Mouse (Mus musculus): ENCODE results near the gene Ubqln1. TPM values are rescaled to one million over a fixed set of nuclear protein-coding genes. Genes with fewer than 3 reads are reported as not detected.

The Ubqln1 gene
- polyA plus RNA-seq, 1 experiment, result 75.4 TPM

DNA sequence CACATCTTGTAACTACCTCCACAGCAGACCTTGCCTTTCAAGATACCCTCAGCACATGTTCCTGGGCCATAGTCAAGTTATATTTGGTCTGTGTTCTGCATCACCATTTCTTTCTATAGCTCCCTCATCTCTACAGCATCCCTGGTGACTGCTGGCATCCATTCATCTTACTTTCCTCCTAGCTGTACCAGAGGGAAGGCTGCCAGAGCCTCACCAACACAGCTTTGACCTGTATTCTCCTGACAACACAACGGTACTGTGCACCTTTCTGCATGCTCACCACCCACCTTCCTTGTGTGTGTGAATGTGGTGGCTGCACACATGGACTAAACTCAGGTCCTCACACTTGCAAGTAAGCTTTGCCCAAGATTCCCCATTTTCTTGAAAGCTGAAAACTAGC is 12.6 kb downstream of the Ubqln1 start:
- no peak overlapping the region for H3K27ac ChIP-seq (ENCODE audit: insufficient read depth, low read length)
- WGBS, result 83% methylated on average over 1 of the region's 1 CpGs
- no peak for DNase-seq (ENCODE audit: low read depth in 1 of 2, low spot score in 2 of 2)
- H3K36me3 ChIP-seq (ENCODE audit: control insufficient read depth, insufficient read depth, low read length), result no peaks in the 10 kb centered on the region; the same call in 1 of the 2 replicates
- TF ChIP-seq CTCF (IDR thresholded peaks at IDR 0.05; ENCODE audit: extremely low read depth, insufficient read depth, insufficient read length, insufficient replicate concordance), result no peak
- no peak for TF ChIP-seq POLR2A (IDR thresholded peaks at IDR 0.05; ENCODE audit: low read depth, low read length)
- no peak overlapping the region for H3K4me3 ChIP-seq (ENCODE audit: extremely low read depth, insufficient read depth, insufficient read length)
- no peaks in the 10 kb centered on the region for H3K27me3 ChIP-seq (ENCODE audit: control insufficient read depth, insufficient read depth, low read length)
- H3K4me1 ChIP-seq (ENCODE audit: control insufficient read depth, insufficient read depth, insufficient read length), result peaks cover 9% of the 10 kb centered on the region; the same call in 1 of the 2 replicates

DNA sequence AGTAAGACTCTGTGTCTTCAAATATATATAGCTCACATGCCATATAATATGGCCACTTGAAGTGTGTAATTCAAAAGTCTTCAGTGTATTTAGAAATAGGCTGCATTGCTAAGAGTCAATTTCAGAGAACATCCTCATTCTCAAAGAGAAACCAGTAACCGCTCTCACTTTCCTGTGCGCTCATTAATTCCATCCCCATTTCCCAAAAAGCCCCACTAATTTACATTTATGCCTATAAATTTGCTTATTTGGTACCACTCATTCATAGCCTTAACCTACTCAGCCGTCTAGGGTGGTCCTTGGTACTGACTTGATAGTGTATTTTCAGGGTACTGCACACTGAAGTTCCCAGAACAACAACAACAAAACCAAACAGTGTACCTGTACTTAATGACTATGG is 13.5 kb downstream of the Ubqln1 start:
- TF ChIP-seq CTCF (IDR thresholded peaks at IDR 0.05; ENCODE audit: extremely low read depth, insufficient read depth, insufficient read length, insufficient replicate concordance), result no peak
- no peak for TF ChIP-seq POLR2A (IDR thresholded peaks at IDR 0.05; ENCODE audit: low read depth, low read length)
- WGBS, result 77% methylated on average over 3 of the region's 3 CpGs
- Histone ChIP-seq H3K4me3 (ENCODE audit: extremely low read depth, insufficient read depth, insufficient read length) (no peak overlapping the region), H3K27me3 (ENCODE audit: control insufficient read depth, insufficient read depth, low read length) (no peaks in the 10 kb centered on the region), H3K27ac (ENCODE audit: insufficient read depth, low read length) (no peak overlapping the region), H3K4me1 (ENCODE audit: control insufficient read depth, insufficient read depth, insufficient read length) (peaks cover 14% of the 10 kb centered on the region; the same call in 1 of the 2 replicates), H3K36me3 (ENCODE audit: control insufficient read depth, insufficient read depth, low read length) (no peaks in the 10 kb centered on the region; the same call in 1 of the 2 replicates)
- DNase-seq (ENCODE audit: low read depth in 1 of 2, low spot score in 2 of 2), result no peak

DNA sequence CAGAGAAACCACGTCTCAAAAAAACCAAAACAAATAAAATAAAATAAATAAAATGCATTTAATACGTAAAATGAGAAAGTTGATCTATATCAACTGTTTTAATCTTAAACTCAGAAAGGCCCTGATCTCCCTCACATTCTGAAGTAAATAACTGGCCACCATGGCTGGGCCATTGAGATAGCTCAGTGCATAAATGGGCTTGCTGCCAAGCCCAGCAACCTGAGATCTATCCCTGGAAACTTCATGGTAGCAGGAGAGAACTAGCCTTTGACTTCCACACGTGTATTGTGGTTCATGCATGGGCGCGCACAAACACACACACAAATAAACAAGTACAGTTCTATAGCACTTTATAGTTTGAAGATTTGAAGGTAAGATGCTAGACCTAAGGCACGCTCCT is 14.1 kb downstream of the Ubqln1 start:
- 0 out of 2 replicates have a peak, but pooled peaks cover 1% of the 10 kb centered on the region for H3K36me3 ChIP-seq (ENCODE audit: control insufficient read depth, insufficient read depth, low read length)
- no peak overlapping the region for H3K27ac ChIP-seq (ENCODE audit: insufficient read depth, low read length)
- WGBS, result 86% methylated on average over 6 of the region's 6 CpGs
- no peak for DNase-seq (ENCODE audit: low read depth in 1 of 2, low spot score in 2 of 2)
- no peaks in the 10 kb centered on the region for H3K27me3 ChIP-seq (ENCODE audit: control insufficient read depth, insufficient read depth, low read length)
- TF ChIP-seq CTCF (IDR thresholded peaks at IDR 0.05; ENCODE audit: extremely low read depth, insufficient read depth, insufficient read length, insufficient replicate concordance) (no peak), POLR2A (IDR thresholded peaks at IDR 0.05; ENCODE audit: low read depth, low read length) (no peak)
- no peak overlapping the region for H3K4me3 ChIP-seq (ENCODE audit: extremely low read depth, insufficient read depth, insufficient read length)
- H3K4me1 ChIP-seq (ENCODE audit: control insufficient read depth, insufficient read depth, insufficient read length), result peaks cover 14% of the 10 kb centered on the region; the same call in 1 of the 2 replicates

DNA sequence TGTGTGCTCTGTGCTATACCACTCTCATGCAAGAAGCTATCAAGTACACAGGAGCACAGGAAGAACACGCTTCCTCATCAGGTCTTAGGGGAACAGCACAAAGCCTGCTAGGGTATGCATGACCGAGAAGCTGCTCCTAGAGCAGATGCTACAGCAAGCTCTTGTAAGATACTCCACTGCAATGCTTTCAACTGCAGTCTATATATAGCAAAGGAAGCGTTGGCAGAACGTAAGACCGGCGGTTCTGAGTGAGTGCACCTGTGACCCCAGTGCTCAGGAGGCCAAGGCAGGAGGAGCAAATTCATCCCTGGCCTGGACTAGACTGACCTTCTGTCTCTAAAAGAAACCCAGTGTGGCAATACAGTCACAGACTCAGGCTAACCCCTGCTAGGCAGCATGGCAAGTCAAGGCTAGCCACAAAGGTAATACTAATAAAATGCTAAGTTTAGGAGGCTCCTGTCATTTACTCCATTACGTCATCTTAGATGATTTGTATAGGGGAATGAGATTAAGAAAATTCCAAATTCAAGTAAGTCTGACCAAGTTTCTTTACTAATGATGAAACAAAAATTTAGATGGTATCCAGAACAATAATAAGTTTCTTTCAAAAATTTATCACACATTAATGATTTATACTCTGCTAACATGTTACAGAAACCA is 17.3 kb downstream of the Ubqln1 start:
- H3K27me3 ChIP-seq (ENCODE audit: control insufficient read depth, insufficient read depth, low read length), result no peaks in the 10 kb centered on the region
- H3K36me3 ChIP-seq (ENCODE audit: control insufficient read depth, insufficient read depth, low read length), result peaks cover 16% of the 10 kb centered on the region
- H3K27ac ChIP-seq (ENCODE audit: insufficient read depth, low read length), result no peak overlapping the region
- 41% methylated on average over 7 of the region's 7 CpGs for WGBS
- DNase-seq (ENCODE audit: low read depth in 1 of 2, low spot score in 2 of 2), result peak; percentile 19 to 27
- no peak overlapping the region for H3K4me3 ChIP-seq (ENCODE audit: extremely low read depth, insufficient read depth, insufficient read length)
- no peak for TF ChIP-seq POLR2A (IDR thresholded peaks at IDR 0.05; ENCODE audit: low read depth, low read length)
- TF ChIP-seq CTCF (IDR thresholded peaks at IDR 0.05; ENCODE audit: extremely low read depth, insufficient read depth, insufficient read length, insufficient replicate concordance), result no peak
- peaks cover 10% of the 10 kb centered on the region; the same call in 1 of the 2 replicates for H3K4me1 ChIP-seq (ENCODE audit: control insufficient read depth, insufficient read depth, insufficient read length)

DNA sequence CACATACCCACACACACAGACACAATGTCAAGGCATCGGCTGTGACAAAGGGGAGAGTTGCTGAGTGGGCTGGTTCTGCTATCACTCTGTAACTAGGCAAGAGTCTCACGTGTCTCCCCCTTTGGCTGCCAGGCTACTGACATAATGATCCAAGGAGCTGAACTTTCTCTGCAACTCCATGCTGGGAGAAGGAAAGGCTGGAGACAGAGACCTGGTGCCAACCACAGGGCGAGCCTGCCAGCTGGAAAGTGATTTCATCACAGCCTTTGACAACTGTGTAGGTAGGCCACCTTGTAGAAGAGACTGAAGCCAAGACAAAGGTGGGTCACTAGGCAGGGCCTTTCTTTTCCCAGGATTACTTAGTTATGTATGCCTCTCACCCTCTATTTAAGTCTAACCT is 18.2 kb downstream of the Ubqln1 start:
- peaks cover 19% of the 10 kb centered on the region for H3K36me3 ChIP-seq (ENCODE audit: control insufficient read depth, insufficient read depth, low read length)
- H3K27ac ChIP-seq (ENCODE audit: insufficient read depth, low read length), result peak overlapping the region; percentile 5; the same call in 1 of the 2 replicates
- no peak for DNase-seq (ENCODE audit: low read depth in 1 of 2, low spot score in 2 of 2)
- peaks cover 10% of the 10 kb centered on the region; the same call in 1 of the 2 replicates for H3K4me1 ChIP-seq (ENCODE audit: control insufficient read depth, insufficient read depth, insufficient read length)
- no peaks in the 10 kb centered on the region for H3K27me3 ChIP-seq (ENCODE audit: control insufficient read depth, insufficient read depth, low read length)
- WGBS, result 89% methylated on average over 3 of the region's 3 CpGs
- TF ChIP-seq CTCF (IDR thresholded peaks at IDR 0.05; ENCODE audit: extremely low read depth, insufficient read depth, insufficient read length, insufficient replicate concordance), result no peak
- TF ChIP-seq POLR2A (IDR thresholded peaks at IDR 0.05; ENCODE audit: low read depth, low read length), result no peak
- no peak overlapping the region for H3K4me3 ChIP-seq (ENCODE audit: extremely low read depth, insufficient read depth, insufficient read length)

DNA sequence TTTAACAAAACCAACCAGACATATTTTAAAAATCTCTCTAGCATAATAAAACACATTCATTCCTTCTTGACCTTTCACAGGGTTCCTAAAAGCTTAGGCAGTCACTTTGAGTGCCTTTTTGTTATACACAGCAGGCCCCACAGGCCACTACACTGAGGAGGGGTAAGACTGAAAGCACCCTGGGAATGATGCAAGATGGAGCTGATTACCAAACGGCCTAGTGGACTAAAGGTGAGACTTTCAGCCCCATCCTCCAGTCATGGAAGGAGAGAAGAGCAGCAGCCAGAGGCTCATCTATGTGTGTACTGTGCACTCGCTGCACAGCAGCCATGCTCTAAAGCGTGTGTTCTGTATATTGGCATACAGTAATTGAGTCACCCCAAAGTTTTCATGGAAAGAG is 20.5 kb downstream of the Ubqln1 start:
- DNase-seq (ENCODE audit: low read depth in 1 of 2, low spot score in 2 of 2), result no peak
- Histone ChIP-seq H3K36me3 (ENCODE audit: control insufficient read depth, insufficient read depth, low read length) (peaks cover 38% of the 10 kb centered on the region), H3K4me1 (ENCODE audit: control insufficient read depth, insufficient read depth, insufficient read length) (peaks cover 10% of the 10 kb centered on the region; the same call in 1 of the 2 replicates), H3K27ac (ENCODE audit: insufficient read depth, low read length) (no peak overlapping the region), H3K27me3 (ENCODE audit: control insufficient read depth, insufficient read depth, low read length) (no peaks in the 10 kb centered on the region), H3K4me3 (ENCODE audit: extremely low read depth, insufficient read depth, insufficient read length) (no peak overlapping the region)
- no peak for TF ChIP-seq POLR2A (IDR thresholded peaks at IDR 0.05; ENCODE audit: low read depth, low read length)
- TF ChIP-seq CTCF (IDR thresholded peaks at IDR 0.05; ENCODE audit: extremely low read depth, insufficient read depth, insufficient read length, insufficient replicate concordance), result no peak
- 96% methylated on average over 3 of the region's 3 CpGs for WGBS

DNA sequence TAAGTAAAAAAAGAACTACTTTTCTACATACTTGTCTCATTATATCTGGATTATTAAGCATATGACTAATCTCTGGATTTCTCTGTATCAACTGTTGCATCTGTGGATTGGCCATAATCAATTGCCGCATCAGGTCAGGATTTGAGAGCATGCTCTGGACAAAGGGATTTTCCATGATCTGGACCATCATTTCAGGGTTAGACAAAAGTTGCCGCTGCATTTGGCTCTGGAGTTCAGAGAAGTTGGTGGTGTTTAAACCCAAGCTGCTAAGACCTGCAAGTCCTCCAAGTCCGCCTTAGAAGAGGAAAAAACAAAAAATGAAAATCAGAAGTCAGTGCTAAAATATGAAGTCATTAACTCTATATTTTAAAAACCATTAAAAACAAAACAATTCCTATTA is 22.2 kb downstream of the Ubqln1 start:
- no peak for DNase-seq (ENCODE audit: low read depth in 1 of 2, low spot score in 2 of 2)
- Histone ChIP-seq H3K36me3 (ENCODE audit: control insufficient read depth, insufficient read depth, low read length) (peaks cover 38% of the 10 kb centered on the region), H3K4me1 (ENCODE audit: control insufficient read depth, insufficient read depth, insufficient read length) (peaks cover 6% of the 10 kb centered on the region; the same call in 1 of the 2 replicates), H3K4me3 (ENCODE audit: extremely low read depth, insufficient read depth, insufficient read length) (no peak overlapping the region), H3K27me3 (ENCODE audit: control insufficient read depth, insufficient read depth, low read length) (no peaks in the 10 kb centered on the region), H3K27ac (ENCODE audit: insufficient read depth, low read length) (no peak overlapping the region)
- no peak for TF ChIP-seq POLR2A (IDR thresholded peaks at IDR 0.05; ENCODE audit: low read depth, low read length)
- no peak for TF ChIP-seq CTCF (IDR thresholded peaks at IDR 0.05; ENCODE audit: extremely low read depth, insufficient read depth, insufficient read length, insufficient replicate concordance)
- WGBS, result 92% methylated on average over 3 of the region's 3 CpGs
